Mouse (Mus musculus): ENCODE data around the gene Snrnp27. TPM values are rescaled to one million over a fixed set of nuclear protein-coding genes. Genes with fewer than 3 reads are reported as not detected.

Snrnp27 gene
- total and polyA plus RNA-seq, 3 experiments: 13.7 to 51.7 (median 46.6) TPM

DNA sequence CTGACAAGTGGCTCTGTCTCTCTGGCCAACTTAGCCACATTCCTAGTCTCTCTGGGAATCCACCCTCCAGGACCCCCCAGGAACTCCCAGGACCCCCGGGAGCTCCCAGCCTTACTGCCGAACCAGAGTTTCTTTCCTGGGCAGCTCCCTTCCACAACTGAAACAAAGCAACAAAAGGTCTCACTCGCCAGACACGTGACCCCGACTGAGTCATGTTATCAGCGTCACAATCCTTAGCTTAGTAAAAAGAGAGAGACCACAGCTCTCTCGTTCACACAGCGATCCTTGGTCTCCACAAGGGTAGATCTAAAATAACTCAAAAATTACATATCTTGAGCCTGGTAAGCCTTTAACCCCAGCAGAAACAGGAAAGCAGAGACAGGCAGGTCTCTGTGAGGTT is 42.6 kb downstream of the Snrnp27 start:
- Histone ChIP-seq H3K36me3 (ENCODE audit: control insufficient read depth, insufficient read depth, low read length) (no peaks in the 10 kb centered on the region), H3K27ac (no peak overlapping the region), H3K79me2 (replicated peaks; ENCODE audit: control insufficient read depth, insufficient read depth, low read length) (no peaks in the 10 kb centered on the region), H3K4me3 (no peak overlapping the region), H3K27me3 (ENCODE audit: control insufficient read depth, insufficient read depth, low read length) (no peaks in the 10 kb centered on the region), H3K4me1 (ENCODE audit: control insufficient read depth, insufficient read depth, low read length) (no peaks in the 10 kb centered on the region; the same call in 1 of the 2 replicates), H3K9ac (ENCODE audit: low read depth, low read length) (no peak overlapping the region)
- intact Hi-C loops (cut with DNase I): no loop called here
- no peak for DNase-seq
- TF ChIP-seq EP300 (IDR thresholded peaks at IDR 0.05; ENCODE audit: insufficient read depth, low read depth, low read length) (no peak), POLR2A (IDR thresholded peaks at IDR 0.05; ENCODE audit: insufficient read depth, low read depth, low read length) (no peak), CTCF (IDR thresholded peaks at IDR 0.05) (no peak)
- WGBS: 51% methylated on average over 8 of the region's 8 CpGs

DNA sequence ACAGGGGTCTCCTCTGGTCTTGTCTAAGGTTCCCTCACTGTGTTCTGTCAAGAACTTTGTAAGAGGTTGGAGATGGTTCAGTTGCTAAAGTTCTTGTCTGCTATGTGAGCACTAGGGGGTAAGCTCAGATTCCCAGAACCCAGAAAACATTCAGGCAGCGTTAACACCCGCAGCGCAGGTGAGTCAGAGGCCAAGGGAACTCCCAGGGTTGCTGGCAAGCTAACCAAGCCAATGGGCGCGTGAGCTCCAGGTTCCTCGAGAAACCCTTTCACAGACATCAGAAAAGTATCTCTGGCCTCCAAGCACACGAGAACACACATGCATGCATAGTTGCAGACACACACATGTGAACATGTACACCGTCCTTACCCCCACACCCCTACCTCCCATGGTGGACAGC is 43.5 kb downstream of the Snrnp27 start:
- Histone ChIP-seq H3K4me1 (ENCODE audit: control insufficient read depth, insufficient read depth, low read length) (no peaks in the 10 kb centered on the region; the same call in 1 of the 2 replicates), H3K27ac (no peak overlapping the region), H3K9ac (ENCODE audit: low read depth, low read length) (no peak overlapping the region), H3K4me3 (no peak overlapping the region), H3K27me3 (ENCODE audit: control insufficient read depth, insufficient read depth, low read length) (no peaks in the 10 kb centered on the region), H3K36me3 (ENCODE audit: control insufficient read depth, insufficient read depth, low read length) (no peaks in the 10 kb centered on the region), H3K79me2 (replicated peaks; ENCODE audit: control insufficient read depth, insufficient read depth, low read length) (no peaks in the 10 kb centered on the region)
- WGBS: 87% methylated on average over 8 of the region's 8 CpGs
- DNase-seq: no peak
- intact Hi-C loops (cut with DNase I): no loop called here
- TF ChIP-seq CTCF (IDR thresholded peaks at IDR 0.05): no peak
- TF ChIP-seq POLR2A (IDR thresholded peaks at IDR 0.05; ENCODE audit: insufficient read depth, low read depth, low read length): no peak
- TF ChIP-seq EP300 (IDR thresholded peaks at IDR 0.05; ENCODE audit: insufficient read depth, low read depth, low read length): no peak

DNA sequence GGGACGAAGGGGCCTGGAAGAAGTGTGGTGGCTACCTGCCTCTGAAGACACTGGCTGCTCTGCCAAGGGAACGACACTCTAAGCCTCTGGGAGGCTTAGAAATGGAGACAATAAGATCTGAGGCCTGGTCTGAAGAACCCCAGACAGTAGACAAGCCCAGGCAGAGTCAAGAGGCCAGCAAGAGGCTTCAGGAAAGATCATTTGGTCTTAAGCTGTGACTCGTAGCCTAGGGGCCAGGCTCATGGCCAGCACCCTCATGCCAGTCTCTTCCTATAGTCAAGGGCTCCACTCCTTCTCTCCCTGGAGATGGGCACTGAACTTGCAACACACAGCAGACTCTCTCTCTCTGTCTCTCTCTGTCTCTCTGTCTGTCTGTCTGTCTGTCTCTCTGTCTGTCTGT is 44.2 kb downstream of the Snrnp27 start:
- H3K27ac ChIP-seq: no peak overlapping the region
- no peak for DNase-seq
- no peaks in the 10 kb centered on the region for H3K27me3 ChIP-seq (ENCODE audit: control insufficient read depth, insufficient read depth, low read length)
- H3K36me3 ChIP-seq (ENCODE audit: control insufficient read depth, insufficient read depth, low read length): no peaks in the 10 kb centered on the region
- TF ChIP-seq POLR2A (IDR thresholded peaks at IDR 0.05; ENCODE audit: insufficient read depth, low read depth, low read length): no peak
- no peak for TF ChIP-seq EP300 (IDR thresholded peaks at IDR 0.05; ENCODE audit: insufficient read depth, low read depth, low read length)
- no peak for TF ChIP-seq CTCF (IDR thresholded peaks at IDR 0.05)
- no peak overlapping the region for H3K9ac ChIP-seq (ENCODE audit: low read depth, low read length)
- H3K79me2 ChIP-seq (replicated peaks; ENCODE audit: control insufficient read depth, insufficient read depth, low read length): no peaks in the 10 kb centered on the region
- intact Hi-C loops (cut with DNase I): no loop called here
- H3K4me1 ChIP-seq (ENCODE audit: control insufficient read depth, insufficient read depth, low read length): no peaks in the 10 kb centered on the region; the same call in 1 of the 2 replicates
- WGBS: 82% methylated on average over 3 of the region's 3 CpGs
- no peak overlapping the region for H3K4me3 ChIP-seq

DNA sequence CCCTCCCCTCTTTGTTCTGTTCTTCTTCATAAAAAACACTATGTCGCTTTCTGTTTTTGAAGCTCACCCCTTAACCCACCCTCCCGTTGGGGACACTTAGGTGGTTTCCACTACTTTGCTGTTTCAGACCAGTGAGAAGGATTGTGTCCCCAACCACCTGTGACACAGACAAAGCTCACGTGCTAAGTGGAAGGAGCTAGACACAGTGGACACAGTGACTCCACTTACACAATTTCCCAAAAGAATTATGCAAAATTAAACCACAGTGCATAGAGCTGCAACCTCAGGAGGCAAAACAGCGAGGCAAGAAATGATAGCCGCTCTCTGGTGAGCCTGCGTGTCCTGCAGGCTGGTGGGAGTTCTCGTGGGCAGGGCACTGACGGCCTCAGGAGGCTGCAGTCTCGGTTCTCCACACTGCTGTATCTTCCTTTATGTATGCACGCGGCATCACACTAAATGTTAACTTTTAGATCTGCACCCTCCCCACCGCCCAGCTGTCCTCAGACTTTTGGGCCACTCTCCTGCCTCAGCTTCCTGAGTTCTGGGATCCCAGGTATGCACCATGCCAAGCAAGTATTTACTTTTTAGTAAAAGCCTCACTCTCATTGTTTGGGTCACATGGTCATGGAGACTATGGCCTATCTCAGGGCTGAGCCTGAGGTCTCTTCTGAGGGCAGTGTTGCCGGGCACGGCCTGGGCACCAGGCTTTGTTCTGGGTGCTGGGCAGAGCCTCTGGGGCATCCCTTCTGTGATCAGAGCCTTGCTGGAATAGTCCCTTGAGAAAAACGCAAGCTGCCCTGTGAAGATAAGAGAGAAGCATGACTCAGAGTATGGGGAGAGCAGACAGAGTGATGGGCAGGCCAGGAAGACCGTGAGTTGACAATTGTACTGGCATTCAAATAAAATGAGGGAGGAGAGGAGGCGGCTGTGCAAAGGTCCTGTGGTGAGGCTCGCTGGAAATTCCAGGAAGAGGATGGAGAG is 44.9 kb downstream of the Snrnp27 start:
- no peaks in the 10 kb centered on the region for H3K36me3 ChIP-seq (ENCODE audit: control insufficient read depth, insufficient read depth, low read length)
- no peaks in the 10 kb centered on the region; the same call in 1 of the 2 replicates for H3K4me1 ChIP-seq (ENCODE audit: control insufficient read depth, insufficient read depth, low read length)
- intact Hi-C loops (cut with DNase I): no loop called here
- no peaks in the 10 kb centered on the region for H3K27me3 ChIP-seq (ENCODE audit: control insufficient read depth, insufficient read depth, low read length)
- H3K9ac ChIP-seq (ENCODE audit: low read depth, low read length): no peak overlapping the region
- no peak overlapping the region for H3K4me3 ChIP-seq
- TF ChIP-seq POLR2A (IDR thresholded peaks at IDR 0.05; ENCODE audit: insufficient read depth, low read depth, low read length) (no peak), CTCF (IDR thresholded peaks at IDR 0.05) (no peak)
- H3K79me2 ChIP-seq (replicated peaks; ENCODE audit: control insufficient read depth, insufficient read depth, low read length): no peaks in the 10 kb centered on the region
- DNase-seq: no peak
- no peak overlapping the region for H3K27ac ChIP-seq
- 81% methylated on average over 18 of the region's 18 CpGs for WGBS

DNA sequence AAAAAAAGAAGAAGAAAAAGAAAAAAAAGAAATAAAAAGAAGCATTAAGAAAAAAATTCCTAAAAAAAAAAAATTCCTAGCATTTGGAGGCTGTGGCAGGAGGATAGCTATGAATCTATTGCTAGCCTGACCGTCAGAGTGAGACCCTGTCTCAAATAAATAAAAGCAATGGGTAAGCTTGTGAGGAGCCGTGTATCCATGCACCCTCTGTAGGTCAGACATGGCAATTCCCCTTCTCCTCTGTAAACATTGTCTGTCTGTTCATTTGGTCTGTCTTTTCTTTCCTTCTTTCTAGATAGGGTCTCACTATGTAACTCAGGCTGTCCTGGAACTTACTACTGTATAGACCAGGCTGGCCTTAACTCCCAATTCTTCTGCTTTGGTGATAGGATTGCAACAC is 45.9 kb downstream of the Snrnp27 start:
- H3K4me3 ChIP-seq: no peak overlapping the region
- intact Hi-C loops (cut with DNase I): no loop called here
- no peaks in the 10 kb centered on the region for H3K27me3 ChIP-seq (ENCODE audit: control insufficient read depth, insufficient read depth, low read length)
- H3K9ac ChIP-seq (ENCODE audit: low read depth, low read length): no peak overlapping the region
- no peak for DNase-seq
- H3K4me1 ChIP-seq (ENCODE audit: control insufficient read depth, insufficient read depth, low read length): no peaks in the 10 kb centered on the region; the same call in 1 of the 2 replicates
- no peak for TF ChIP-seq POLR2A (IDR thresholded peaks at IDR 0.05; ENCODE audit: insufficient read depth, low read depth, low read length)
- TF ChIP-seq CTCF (IDR thresholded peaks at IDR 0.05): peak; percentile 62
- TF ChIP-seq EP300 (IDR thresholded peaks at IDR 0.05; ENCODE audit: insufficient read depth, low read depth, low read length): no peak
- WGBS: 37% methylated on average over 2 of the region's 2 CpGs
- no peak overlapping the region for H3K27ac ChIP-seq
- no peaks in the 10 kb centered on the region for H3K79me2 ChIP-seq (replicated peaks; ENCODE audit: control insufficient read depth, insufficient read depth, low read length)
- H3K36me3 ChIP-seq (ENCODE audit: control insufficient read depth, insufficient read depth, low read length): no peaks in the 10 kb centered on the region

DNA sequence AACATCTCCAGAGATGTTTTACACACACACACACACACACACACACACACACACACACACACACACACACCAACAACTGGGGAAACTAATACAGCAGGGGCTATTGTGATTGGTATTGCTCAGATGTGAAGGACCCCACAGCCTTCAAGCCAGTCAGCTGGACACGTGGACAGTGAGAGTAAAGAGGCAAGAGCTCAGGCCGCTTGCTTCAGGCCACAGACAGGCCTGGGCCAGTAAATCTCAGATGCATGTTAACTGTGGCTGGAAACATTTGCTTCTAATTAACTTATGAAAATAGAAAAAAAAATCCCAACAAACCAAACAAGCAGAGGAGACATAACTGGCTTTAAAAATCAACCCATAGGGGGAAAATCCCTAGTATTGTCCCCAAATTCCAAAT is 46.5 kb downstream of the Snrnp27 start:
- 80% methylated on average over 2 of the region's 2 CpGs for WGBS
- TF ChIP-seq POLR2A (IDR thresholded peaks at IDR 0.05; ENCODE audit: insufficient read depth, low read depth, low read length): no peak
- no peak for TF ChIP-seq CTCF (IDR thresholded peaks at IDR 0.05)
- no peak for TF ChIP-seq EP300 (IDR thresholded peaks at IDR 0.05; ENCODE audit: insufficient read depth, low read depth, low read length)
- no peaks in the 10 kb centered on the region; the same call in 1 of the 2 replicates for H3K4me1 ChIP-seq (ENCODE audit: control insufficient read depth, insufficient read depth, low read length)
- no peak overlapping the region for H3K4me3 ChIP-seq
- H3K27me3 ChIP-seq (ENCODE audit: control insufficient read depth, insufficient read depth, low read length): no peaks in the 10 kb centered on the region
- H3K27ac ChIP-seq: no peak overlapping the region
- no peaks in the 10 kb centered on the region for H3K36me3 ChIP-seq (ENCODE audit: control insufficient read depth, insufficient read depth, low read length)
- no peak for DNase-seq
- H3K79me2 ChIP-seq (replicated peaks; ENCODE audit: control insufficient read depth, insufficient read depth, low read length): no peaks in the 10 kb centered on the region
- intact Hi-C loops (cut with DNase I): no loop called here
- no peak overlapping the region for H3K9ac ChIP-seq (ENCODE audit: low read depth, low read length)

Measured in heart, adult 2 months (tissue).